Mouse (Mus musculus) heart, embryonic 15.5 days (tissue): Measurements from ENCODE around the gene 4932438H23Rik. TPM values are rescaled to one million over a fixed set of nuclear protein-coding genes. Genes with fewer than 3 reads are reported as not detected.

ENCODE experiments used
- ATAC-seq: fragments of 200-750 bp; cut with Nextera tagmentation; replicated peaks from 2 replicates; pipeline ENCODE4 v1.8.0; 2017; ENCODE audit warnings: low read depth, moderate TSS enrichment; ENCODE audit not compliant: insufficient number of reproducible peaks, insufficient read depth, low FRiP score
- H3K27ac ChIP-seq: fragments of 300-500 bp; sonication (generic); 2 replicates; pipeline ENCODE4 v1.5.1; 2015; ENCODE audit warnings: mild to moderate bottlenecking, inconsistent platforms
- H3K27me3 ChIP-seq: fragments of 300-500 bp; sonication (generic); 2 replicates; pipeline ENCODE4 v1.6.1; 2015; ENCODE audit warnings: inconsistent platforms
- H3K36me3 ChIP-seq: fragments of 300-500 bp; sonication (generic); 2 replicates; pipeline ENCODE4 v1.6.1; 2015; ENCODE audit warnings: mild to moderate bottlenecking, inconsistent platforms
- H3K4me1 ChIP-seq: fragments of 300-500 bp; sonication (generic); replicated peaks from 2 replicates; pipeline ENCODE4 v1.6.1; 2015; ENCODE audit warnings: inconsistent platforms
- H3K4me2 ChIP-seq: fragments of 300-500 bp; sonication (generic); 2 replicates; pipeline ENCODE4 v1.6.1; 2015; ENCODE audit warnings: inconsistent platforms, mild to moderate bottlenecking, moderate library complexity
- H3K4me3 ChIP-seq: fragments of 300-500 bp; sonication (generic); 2 replicates; pipeline ENCODE4 v1.5.1; 2015; ENCODE audit warnings: mild to moderate bottlenecking, inconsistent platforms
- H3K9ac ChIP-seq: fragments of 300-500 bp; sonication (generic); 2 replicates; pipeline ENCODE4 v1.6.1; 2015; ENCODE audit warnings: mild to moderate bottlenecking, inconsistent platforms
- H3K9me3 ChIP-seq: fragments of 300-500 bp; sonication (generic); replicated peaks from 2 replicates; pipeline ENCODE4 v1.6.1; 2016; ENCODE audit warnings: inconsistent platforms
- WGBS: fragments of 180-500 bp; shearing (Covaris S2); methylation state at CpG from one replicate; pipeline ENCODE4 v1.1.7; 2015; ENCODE audit warnings: mixed read lengths; 5-methylcytosine and 5-hydroxymethylcytosine counted together
- polyA plus RNA-seq: library from polyadenylated mRNA; unstranded; fragments of >200 nt; fragmentation: Nextera tagmentation; extraction: Ambion mirVana; gene quantifications from 2 replicates; pipeline ENCODE4 v1.2.1, GENCODE M21; 2015

The 4932438H23Rik gene
- polyA plus RNA-seq, 1 experiment from 2014 or later = 0.09 TPM

DNA sequence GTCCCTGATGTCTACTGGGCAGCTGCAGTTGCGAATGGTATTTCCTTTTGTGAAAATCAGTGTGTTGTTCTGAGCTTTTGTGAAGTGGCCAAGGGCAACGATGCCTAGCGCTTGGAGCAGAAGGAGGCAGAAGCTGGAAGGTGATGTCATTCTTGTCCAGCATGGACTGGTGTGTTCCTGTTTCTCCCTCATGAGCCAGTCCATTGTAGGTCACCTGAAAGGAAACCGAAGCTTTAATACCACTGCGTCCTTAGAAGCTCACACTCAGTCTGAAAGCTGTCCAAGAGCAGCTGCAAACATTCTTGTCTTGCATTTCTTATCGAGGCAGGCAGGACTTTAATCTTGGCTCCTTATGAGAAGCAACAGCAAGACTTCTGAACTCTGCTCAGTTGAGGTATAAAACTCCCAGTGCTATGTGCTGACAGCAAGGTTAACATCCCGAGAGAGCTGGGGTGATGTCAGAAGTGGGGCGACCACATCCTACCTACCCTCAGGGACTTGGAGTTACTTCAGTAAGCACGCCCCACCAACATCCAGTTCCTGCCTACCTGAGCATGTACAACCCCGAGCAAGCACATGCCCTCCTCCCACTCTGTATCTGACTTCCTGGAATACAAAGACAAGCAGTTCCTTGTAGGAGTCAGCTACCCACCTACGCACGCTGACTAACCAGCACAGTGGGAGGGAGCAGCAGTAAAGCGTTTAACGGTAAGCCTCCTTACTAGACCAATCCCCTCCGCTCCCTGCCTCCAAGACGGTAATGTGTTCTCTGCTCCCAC, 38.7 kb downstream of the 4932438H23Rik start:
- peak overlapping the region; percentile 1; the same call in 1 of the 2 replicates for H3K27ac ChIP-seq
- no peaks in the 10 kb centered on the region for H3K9me3 ChIP-seq
- H3K4me3 ChIP-seq = no peak overlapping the region
- WGBS = 42% methylated on average over 16 of the region's 16 CpGs
- peak; percentile 47; the same call in 1 of the 2 replicates for ATAC-seq
- H3K27me3 ChIP-seq = peaks cover 3% of the 10 kb centered on the region; the same call in 1 of the 2 replicates
- H3K4me2 ChIP-seq = 0 out of 2 replicates have a peak overlapping the region, but pooled peaks have one; percentile 9
- H3K36me3 ChIP-seq = no peaks in the 10 kb centered on the region
- H3K9ac ChIP-seq = no peak overlapping the region
- peaks cover 12% of the 10 kb centered on the region; the same call in 1 of the 2 replicates for H3K4me1 ChIP-seq

GRCm38 (mm10) chr16:91055150-91055549, 39.8 kb downstream of the 4932438H23Rik start:
- Histone ChIP-seq H3K4me1 (peaks cover 12% of the 10 kb centered on the region; the same call in 1 of the 2 replicates), H3K4me3 (no peak overlapping the region), H3K27ac (no peak overlapping the region), H3K27me3 (peaks cover 3% of the 10 kb centered on the region; the same call in 1 of the 2 replicates), H3K36me3 (no peaks in the 10 kb centered on the region), H3K9ac (no peak overlapping the region), H3K9me3 (no peaks in the 10 kb centered on the region), H3K4me2 (no peak overlapping the region)
- ATAC-seq = no peak
- 75% methylated on average over 5 of the region's 5 CpGs for WGBS

- Histone ChIP-seq H3K9me3 (no peaks in the 10 kb centered on the region), H3K4me1 (peaks cover 12% of the 10 kb centered on the region; the same call in 1 of the 2 replicates), H3K4me2 (no peak overlapping the region), H3K27ac (no peak overlapping the region), H3K27me3 (peaks cover 3% of the 10 kb centered on the region; the same call in 1 of the 2 replicates), H3K36me3 (no peaks in the 10 kb centered on the region), H3K4me3 (no peak overlapping the region), H3K9ac (no peak overlapping the region)
- WGBS = 52% methylated on average over 8 of the region's 8 CpGs
- ATAC-seq = no peak
Measured at GRCm38 (mm10) chr16:91053599-91053998, 41.3 kb downstream of the 4932438H23Rik start.

GRCm38 (mm10) chr16:91045511-91045910, 49.4 kb downstream of the 4932438H23Rik start:
- Histone ChIP-seq H3K9me3 (no peaks in the 10 kb centered on the region), H3K4me2 (peak overlapping the region; percentile 81; the same call in 1 of the 2 replicates), H3K27me3 (no peaks in the 10 kb centered on the region), H3K36me3 (peaks cover 5% of the 10 kb centered on the region; the same call in 1 of the 2 replicates), H3K27ac (no peak overlapping the region), H3K9ac (no peak overlapping the region), H3K4me1 (peaks cover 15% of the 10 kb centered on the region), H3K4me3 (no peak overlapping the region)
- ATAC-seq = no peak
- WGBS = 57% methylated on average over 8 of the region's 8 CpGs

- no peaks in the 10 kb centered on the region for H3K9me3 ChIP-seq
- peak within 1 kb of the TSS; percentile 86 for H3K4me3 ChIP-seq
- peaks cover 7% of the 10 kb centered on the region; the same call in 1 of the 2 replicates for H3K36me3 ChIP-seq
- peak; percentile 94 for ATAC-seq
- peak within 1 kb of the TSS; percentile 81 for H3K4me2 ChIP-seq
- no peaks in the 10 kb centered on the region for H3K27me3 ChIP-seq
- H3K9ac ChIP-seq = peak within 1 kb of the TSS; percentile 94
- H3K27ac ChIP-seq = peak within 1 kb of the TSS; percentile 96
- peaks cover 15% of the 10 kb centered on the region for H3K4me1 ChIP-seq
- WGBS = 1% methylated on average over 68 of the region's 70 CpGs
Measured at GRCm38 (mm10) chr16:91044270-91045182, 50.4 kb downstream of the 4932438H23Rik start, which contains the start of gene Paxbp1. Paxbp1 (minus strand) TSS chr16:91044543.

DNA sequence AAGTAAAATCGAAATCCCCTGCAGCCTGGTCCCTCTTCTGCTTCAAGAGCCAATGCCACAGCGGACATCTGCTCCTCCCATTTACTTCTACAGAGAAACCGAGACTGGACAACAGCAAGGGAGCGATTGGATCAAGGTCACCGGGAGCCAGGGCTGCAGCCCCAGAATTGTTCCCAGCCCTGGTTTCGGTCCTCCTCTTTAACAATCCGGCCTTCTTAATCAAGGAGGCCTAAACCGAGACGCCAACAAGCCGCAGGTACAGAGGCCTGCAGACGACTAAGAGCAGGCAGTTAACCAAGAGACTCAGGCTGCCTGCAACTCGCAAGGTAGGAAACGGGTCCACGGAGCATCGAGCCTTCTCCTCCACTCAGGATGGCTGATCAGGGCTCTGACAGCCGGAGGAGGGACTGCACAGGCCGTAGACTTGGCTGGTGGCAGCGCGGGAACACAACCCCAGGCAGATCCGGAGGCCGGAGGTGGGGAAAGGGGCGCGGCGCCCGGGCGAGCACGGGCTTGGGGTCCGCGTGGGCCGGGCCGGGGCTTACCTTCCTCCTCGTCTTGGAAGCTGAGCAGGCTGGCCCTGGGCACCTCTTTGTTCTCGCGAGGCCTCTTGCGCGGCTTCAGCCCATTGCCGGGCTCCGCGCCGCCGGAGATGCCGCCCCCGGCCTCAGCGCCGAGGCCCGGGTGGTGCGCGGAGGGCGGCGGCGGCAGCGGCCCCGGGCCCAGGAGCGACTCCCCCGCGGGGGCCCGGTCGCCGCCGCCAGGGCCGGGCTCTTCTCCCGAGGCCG, 51.3 kb downstream of the 4932438H23Rik start:
- peak overlapping the region; percentile 81 for H3K4me2 ChIP-seq
- H3K27me3 ChIP-seq = no peaks in the 10 kb centered on the region
- peaks cover 15% of the 10 kb centered on the region for H3K4me1 ChIP-seq
- ATAC-seq = peak; percentile 80
- H3K27ac ChIP-seq = peak overlapping the region; percentile 96
- peaks cover 7% of the 10 kb centered on the region; the same call in 1 of the 2 replicates for H3K36me3 ChIP-seq
- H3K4me3 ChIP-seq = peak overlapping the region; percentile 86
- WGBS = under 1% methylated on average over 63 of the region's 63 CpGs
- H3K9ac ChIP-seq = peak overlapping the region; percentile 94
- H3K9me3 ChIP-seq = no peaks in the 10 kb centered on the region

- WGBS = 34% methylated on average over 1 of the region's 1 CpGs
- Histone ChIP-seq H3K4me2 (peak overlapping the region; percentile 81), H3K27ac (no peak overlapping the region), H3K9me3 (no peaks in the 10 kb centered on the region), H3K36me3 (peaks cover 11% of the 10 kb centered on the region; the same call in 1 of the 2 replicates), H3K4me3 (peak overlapping the region; percentile 38), H3K4me1 (peaks cover 15% of the 10 kb centered on the region), H3K9ac (peak overlapping the region; percentile 34; the same call in 1 of the 2 replicates), H3K27me3 (no peaks in the 10 kb centered on the region)
- no peak for ATAC-seq
Measured at GRCm38 (mm10) chr16:91042640-91043039, 52.3 kb downstream of the 4932438H23Rik start.

DNA sequence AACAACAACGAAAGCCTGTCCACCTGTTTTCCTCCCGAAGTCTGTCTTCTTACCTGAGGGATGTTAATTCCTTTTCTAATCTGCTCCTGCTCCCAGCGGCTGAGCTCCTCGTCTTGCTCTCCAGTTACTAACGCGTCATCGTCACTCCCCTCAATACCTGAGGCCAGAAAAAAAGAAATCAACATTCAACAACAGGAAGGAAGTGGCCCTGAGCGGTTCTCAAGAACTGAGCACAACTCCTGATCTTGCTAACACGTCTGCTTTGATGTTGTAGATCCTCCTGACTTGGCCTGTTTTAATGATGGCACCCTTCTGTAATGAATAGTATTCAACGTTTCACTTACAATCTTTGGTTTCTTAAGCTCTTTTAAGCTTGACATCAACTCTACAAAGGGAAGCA, 59.1 kb downstream of the 4932438H23Rik start:
- no peaks in the 10 kb centered on the region for H3K4me1 ChIP-seq
- no peak for ATAC-seq
- 87% methylated on average over 10 of the region's 10 CpGs for WGBS
- no peaks in the 10 kb centered on the region for H3K27me3 ChIP-seq
- H3K9ac ChIP-seq = no peak overlapping the region
- H3K9me3 ChIP-seq = no peaks in the 10 kb centered on the region
- H3K4me3 ChIP-seq = no peak overlapping the region
- H3K36me3 ChIP-seq = peaks cover 67% of the 10 kb centered on the region
- H3K27ac ChIP-seq = no peak overlapping the region
- H3K4me2 ChIP-seq = no peak overlapping the region

DNA sequence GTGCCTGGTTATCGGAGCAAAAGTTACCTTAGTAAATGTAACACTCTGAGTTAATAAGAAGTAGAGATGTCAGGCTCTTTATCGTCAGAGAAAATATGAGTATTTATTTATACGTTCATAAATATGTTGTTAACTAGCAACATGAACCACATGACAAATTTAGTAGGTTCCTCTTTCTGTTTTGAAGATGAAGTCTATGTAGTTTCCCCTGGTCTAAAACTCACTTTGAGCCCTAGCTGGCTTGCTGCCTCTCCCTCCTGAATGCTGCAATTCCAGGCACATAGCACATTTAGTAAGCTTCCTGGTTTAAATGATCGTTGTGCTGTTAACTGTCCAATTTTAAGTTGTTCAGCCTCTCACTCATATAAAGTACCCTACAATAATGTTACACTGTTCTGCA, 64.2 kb downstream of the 4932438H23Rik start:
- Histone ChIP-seq H3K27me3 (no peaks in the 10 kb centered on the region), H3K4me3 (no peak overlapping the region), H3K36me3 (peaks cover 90% of the 10 kb centered on the region), H3K9ac (no peak overlapping the region), H3K4me2 (no peak overlapping the region), H3K9me3 (no peaks in the 10 kb centered on the region), H3K4me1 (no peaks in the 10 kb centered on the region), H3K27ac (no peak overlapping the region)
- 89% methylated on average over 4 of the region's 4 CpGs for WGBS
- ATAC-seq = no peak

- H3K4me3 ChIP-seq = no peak overlapping the region
- H3K4me2 ChIP-seq = no peak overlapping the region
- H3K27me3 ChIP-seq = no peaks in the 10 kb centered on the region
- H3K27ac ChIP-seq = no peak overlapping the region
- no peak overlapping the region for H3K9ac ChIP-seq
- H3K9me3 ChIP-seq = no peaks in the 10 kb centered on the region
- peaks cover 92% of the 10 kb centered on the region for H3K36me3 ChIP-seq
- no peaks in the 10 kb centered on the region for H3K4me1 ChIP-seq
- 86% methylated on average over 2 of the region's 2 CpGs for WGBS
- ATAC-seq = no peak
Measured at GRCm38 (mm10) chr16:91029901-91030300, 65.0 kb downstream of the 4932438H23Rik start.
